In the genomic region with DNA sequence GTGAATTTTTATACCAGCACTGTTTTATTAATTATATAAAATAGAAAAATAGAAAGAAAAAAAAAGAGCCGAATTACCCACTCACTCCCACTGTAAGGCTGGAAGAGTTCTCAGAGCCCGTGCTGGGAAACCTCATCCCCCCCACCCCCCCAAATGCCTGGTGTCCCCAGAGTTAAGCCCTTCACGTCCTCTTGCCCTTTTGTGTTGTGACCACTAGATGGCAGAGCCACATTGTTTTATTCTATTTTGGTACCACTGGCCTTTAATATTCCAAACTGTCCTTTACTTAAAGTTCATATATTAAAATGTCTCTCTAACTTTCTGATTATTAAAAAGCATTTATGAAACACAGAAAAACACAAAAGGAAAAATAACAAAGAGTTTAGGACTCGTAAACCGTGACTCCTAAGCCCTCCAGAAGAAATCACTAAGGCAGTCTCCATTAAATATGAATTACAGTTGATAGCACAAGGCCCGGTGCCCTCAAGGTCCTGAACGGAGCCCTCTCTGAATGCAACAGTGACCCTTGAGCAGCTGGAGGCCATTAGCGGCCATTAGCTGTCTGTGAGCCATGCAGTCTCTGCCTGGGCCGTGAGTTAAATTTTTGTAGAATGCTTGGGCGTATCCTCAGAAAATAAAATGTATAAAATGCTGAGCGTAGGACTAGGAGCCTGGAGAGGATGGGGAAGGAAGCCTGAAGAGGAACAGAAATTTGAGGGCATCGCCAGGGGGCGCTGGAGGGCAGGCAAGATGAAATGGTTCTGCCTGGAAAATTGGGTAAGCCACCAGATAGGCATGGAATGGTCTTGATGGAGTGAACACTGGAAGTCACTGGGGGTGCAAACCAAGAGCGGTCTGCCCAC, we compare ENCODE assay signal across 8 mouse cellular contexts. TPM values are rescaled to one million over a fixed set of nuclear protein-coding genes. Genes with fewer than 3 reads are reported as not detected.
DNase-seq lines count a peak whose midpoint lies in the region; ATAC-seq and TF ChIP-seq lines count a peak whose summit lies in the region.

No protein-coding gene starts in this region.

- no peaks in the 10 kb centered on the region for H3K4me1 ChIP-seq in cerebellum, adult 2 months (ENCODE audit: control insufficient read depth, insufficient read depth, low read length)
- 0 out of 2 replicates have a peak, but pooled peaks cover 4% of the 10 kb centered on the region for H3K4me1 ChIP-seq in forebrain, postnatal 0 days (ENCODE audit: insufficient read depth)
- H3K4me1 ChIP-seq in hindbrain, embryonic 13.5 days (replicated peaks) = peaks cover 26% of the 10 kb centered on the region

- DNase-seq in Muller cell, postnatal 12 days (ENCODE audit: inconsistent ontology term) = peak; percentile 91
- DNase-seq in cerebellum, adult 2 months = peak; percentile 74 to 83
- DNase-seq in forebrain, postnatal 0 days = peak; percentile 87
- DNase-seq in layer of hippocampus, postnatal 14 days (ENCODE audit: low spot score in 2 of 2) = peak; percentile 85 to 90
- DNase-seq in lung, postnatal 14 days = peak; percentile 92
- peak; percentile 89 for DNase-seq in retina, postnatal 1 day
- DNase-seq in thymus, postnatal 36 days = peak; percentile 55 to 68

- no peak overlapping the region for H3K4me3 ChIP-seq in cerebellum, adult 2 months (replicated peaks; ENCODE audit: insufficient read depth, low read depth, low read length)
- H3K4me3 ChIP-seq in forebrain, postnatal 0 days (ENCODE audit: low read depth, low read length) = no peak overlapping the region
- H3K4me3 ChIP-seq in hindbrain, embryonic 13.5 days = no peak overlapping the region

- no peak for TF ChIP-seq POLR2A in cerebellum, adult 2 months (IDR thresholded peaks at IDR 0.05; ENCODE audit: borderline replicate concordance, insufficient read depth, low read length)

- no peak overlapping the region for H3K4me2 ChIP-seq in forebrain, postnatal 0 days (ENCODE audit: low read depth)
- no peak overlapping the region for H3K4me2 ChIP-seq in hindbrain, embryonic 13.5 days

- no peaks in the 10 kb centered on the region for H3K27me3 ChIP-seq in cerebellum, adult 2 months (ENCODE audit: control insufficient read depth, insufficient read depth, low read length)
- no peaks in the 10 kb centered on the region for H3K27me3 ChIP-seq in forebrain, postnatal 0 days (ENCODE audit: insufficient read depth, low read length)
- peaks cover 3% of the 10 kb centered on the region; the same call in 1 of the 2 replicates for H3K27me3 ChIP-seq in hindbrain, embryonic 13.5 days

- TF ChIP-seq CTCF in cerebellum, adult 2 months (IDR thresholded peaks at IDR 0.05; ENCODE audit: borderline replicate concordance, insufficient read depth, low read depth, low read length) = peak; percentile 84
- TF ChIP-seq CTCF in forebrain, postnatal 0 days (IDR thresholded peaks at IDR 0.05; ENCODE audit: low read depth) = peak; percentile 88

- H3K27ac ChIP-seq in cerebellum, adult 2 months (ENCODE audit: insufficient read depth, low read length) = no peak overlapping the region
- H3K27ac ChIP-seq in forebrain, postnatal 0 days (ENCODE audit: low read depth, low read length) = no peak overlapping the region
- H3K27ac ChIP-seq in hindbrain, embryonic 13.5 days = no peak overlapping the region

- no peaks in the 10 kb centered on the region for H3K36me3 ChIP-seq in forebrain, postnatal 0 days (ENCODE audit: insufficient read depth)
- no peaks in the 10 kb centered on the region for H3K36me3 ChIP-seq in hindbrain, embryonic 13.5 days

- no peaks in the 10 kb centered on the region for H3K9me3 ChIP-seq in forebrain, postnatal 0 days (ENCODE audit: low read length)
- H3K9me3 ChIP-seq in hindbrain, embryonic 13.5 days = no peaks in the 10 kb centered on the region

- peak; percentile 79 for ATAC-seq in forebrain, postnatal 0 days
- ATAC-seq in hindbrain, embryonic 13.5 days (ENCODE audit: low FRiP score) = peak; percentile 66; the same call in 1 of the 2 replicates

- no peak overlapping the region for H3K9ac ChIP-seq in forebrain, postnatal 0 days
- no peak overlapping the region for H3K9ac ChIP-seq in hindbrain, embryonic 13.5 days

- 26% methylated on average over 14 of the region's 14 CpGs for WGBS in cerebellum, adult 2 months
- WGBS in forebrain, postnatal 0 days = 30% methylated on average over 14 of the region's 14 CpGs
- WGBS in hindbrain, embryonic 13.5 days = 33% methylated on average over 14 of the region's 14 CpGs

RNA-seq across cellular contexts. Expression of a gene that starts 25.8 kb away (rescaled TPM):
- polyA plus RNA-seq in cerebellum, adult 2 months (2012; rRNA removed) = 2.9 and 3.1 TPM in 2 replicates
- 21.4 and 23.7 TPM in 2 replicates for total RNA-seq in forebrain, postnatal 0 days (2014; rRNA removed)
- 23.8 and 28.8 TPM in 2 replicates for polyA plus RNA-seq in forebrain, postnatal 0 days (2015; fragmentation: Nextera tagmentation; extraction: Ambion mirVana)
- polyA plus RNA-seq in hindbrain, embryonic 13.5 days (2015; fragmentation: Nextera tagmentation; extraction: Ambion mirVana) = 16.0 and 18.3 TPM in 2 replicates
- 1 to 10 TPM; 5.1 to 6.3 TPM for total RNA-seq in layer of hippocampus, postnatal 14 days (2021)

RNA-seq across cellular contexts. Expression of a gene that starts 32.9 kb away (rescaled TPM):
- polyA plus RNA-seq in cerebellum, adult 2 months (2012; rRNA removed) = 0.59 and 0.74 TPM in 2 replicates
- total RNA-seq in forebrain, postnatal 0 days (2014; rRNA removed) = 0.76 and 0.85 TPM in 2 replicates
- polyA plus RNA-seq in forebrain, postnatal 0 days (2015; fragmentation: Nextera tagmentation; extraction: Ambion mirVana) = 0.64 and 0.86 TPM in 2 replicates
- polyA plus RNA-seq in hindbrain, embryonic 13.5 days (2015; fragmentation: Nextera tagmentation; extraction: Ambion mirVana) = 0.25 and 0.49 TPM in 2 replicates
- total RNA-seq in layer of hippocampus, postnatal 14 days (2021) = under 1 TPM; 0.14 to 0.25 TPM

RNA-seq across cellular contexts. Expression of a gene that starts 38.7 kb away (rescaled TPM):
- 0.15 TPM in 1 of 2 replicates, not detected in the other for polyA plus RNA-seq in cerebellum, adult 2 months (2012; rRNA removed)
- total RNA-seq in forebrain, postnatal 0 days (2014; rRNA removed) = 0.14 and 0.15 TPM in 2 replicates
- 0.28 and 0.29 TPM in 2 replicates for polyA plus RNA-seq in forebrain, postnatal 0 days (2015; fragmentation: Nextera tagmentation; extraction: Ambion mirVana)
- polyA plus RNA-seq in hindbrain, embryonic 13.5 days (2015; fragmentation: Nextera tagmentation; extraction: Ambion mirVana) = 0.09 and 0.16 TPM in 2 replicates
- 1 to 10 TPM in 1 of 2 experiments, under 1 TPM in 1; 0.45 to 1.1 TPM for total RNA-seq in layer of hippocampus, postnatal 14 days (2021)
